Comparison of ENCODE assay signal across 8 mouse cellular contexts in genomic region chr16:94816391-94816790, GRCm38 (mm10).
DNase-seq lines count a peak whose midpoint lies in the region; ATAC-seq and TF ChIP-seq lines count a peak whose summit lies in the region.

No protein-coding gene starts in this region.

- no peak overlapping the region for H3K9ac ChIP-seq in hindbrain, embryonic 11.5 days (ENCODE audit: low read depth, low read length)
- H3K9ac ChIP-seq in hindbrain, embryonic 13.5 days: no peak overlapping the region

- peak; percentile 76 for DNase-seq in hindbrain, embryonic 11.5 days (ENCODE audit: low spot score)
- peak; percentile 67 for DNase-seq in ES-CJ7 (ENCODE audit: low read depth, low spot score)
- DNase-seq in cerebellum, adult 18-20 months: peak; percentile 65 to 68
- DNase-seq in left cerebral cortex, adult 2 months (ENCODE audit: extremely low spot score in 1 of 2, low spot score in 2 of 2): peak in 1 of 2 experiments; percentile 33
- DNase-seq in right cerebral cortex, postnatal 4 days: peak; percentile 19
- DNase-seq in spleen, adult 12 weeks (ENCODE audit: low spot score): no peak

- TF ChIP-seq CTCF in left cerebral cortex, adult 2 months (IDR thresholded peaks at IDR 0.05): peak; percentile 74

- H3K4me3 ChIP-seq in hindbrain, embryonic 11.5 days (ENCODE audit: low read depth, low read length): no peak overlapping the region
- no peak overlapping the region for H3K4me3 ChIP-seq in hindbrain, embryonic 13.5 days
- no peak overlapping the region for H3K4me3 ChIP-seq in left cerebral cortex, adult 2 months

- intact Hi-C loops in left cerebral cortex, adult 2 months (cut with DNase I): loop anchor here (1.0 to 10.0 kb wide), 3 partner anchors 66 to 528 kb away; partner anchors contain the start of gene Kcnj6

- 34% methylated on average over 6 of the region's 6 CpGs for WGBS in hindbrain, embryonic 11.5 days
- WGBS in hindbrain, embryonic 13.5 days: 24% methylated on average over 6 of the region's 6 CpGs

- H3K9me3 ChIP-seq in hindbrain, embryonic 11.5 days (ENCODE audit: control insufficient read depth, low read length): peaks cover 4% of the 10 kb centered on the region
- H3K9me3 ChIP-seq in hindbrain, embryonic 13.5 days: peaks cover 23% of the 10 kb centered on the region

- H3K4me2 ChIP-seq in hindbrain, embryonic 11.5 days (replicated peaks; ENCODE audit: low read depth, low read length): no peak overlapping the region
- no peak overlapping the region for H3K4me2 ChIP-seq in hindbrain, embryonic 13.5 days

- H3K36me3 ChIP-seq in hindbrain, embryonic 11.5 days (ENCODE audit: control insufficient read depth, insufficient read depth, low read length): no peaks in the 10 kb centered on the region
- H3K36me3 ChIP-seq in hindbrain, embryonic 13.5 days: peaks cover 3% of the 10 kb centered on the region; the same call in 1 of the 2 replicates

- no peaks in the 10 kb centered on the region for H3K27me3 ChIP-seq in hindbrain, embryonic 11.5 days (ENCODE audit: control insufficient read depth, insufficient read depth, low read length)
- H3K27me3 ChIP-seq in hindbrain, embryonic 13.5 days: no peaks in the 10 kb centered on the region

- no peak overlapping the region for H3K27ac ChIP-seq in hindbrain, embryonic 11.5 days (ENCODE audit: low read depth, low read length)
- no peak overlapping the region for H3K27ac ChIP-seq in hindbrain, embryonic 13.5 days
- no peak overlapping the region for H3K27ac ChIP-seq in left cerebral cortex, adult 2 months

- no peaks in the 10 kb centered on the region for H3K4me1 ChIP-seq in hindbrain, embryonic 11.5 days (replicated peaks; ENCODE audit: control insufficient read depth, insufficient read depth, low read length)
- H3K4me1 ChIP-seq in hindbrain, embryonic 13.5 days (replicated peaks): no peaks in the 10 kb centered on the region

- no peak for ATAC-seq in hindbrain, embryonic 11.5 days (ENCODE audit: low FRiP score)
- ATAC-seq in hindbrain, embryonic 13.5 days (ENCODE audit: low FRiP score): no peak
- ATAC-seq in granulocyte monocyte progenitor cell, adult 5-6 weeks (replicated peaks; ENCODE audit: poor library complexity, severe bottlenecking): peak; percentile 66
